Mouse (Mus musculus) liver, embryonic 11.5 days (tissue): ENCODE data around the gene Sugct. TPM values are rescaled to one million over a fixed set of nuclear protein-coding genes. Genes with fewer than 3 reads are reported as not detected.

Experiments
- ATAC-seq: fragments of 200-750 bp; cut with Nextera tagmentation; replicated peaks from 2 replicates; pipeline ENCODE4 v1.8.0; 2017; ENCODE audit warnings: moderate number of reproducible peaks, mild to moderate bottlenecking, moderate TSS enrichment, moderate library complexity; ENCODE audit not compliant: low FRiP score
- DNase-seq: peaks from one replicate; pipeline ENCODE4 v3.0.0-alpha.2; 2017; ENCODE audit warnings: low spot score
- H3K27ac ChIP-seq: fragments of 300-500 bp; sonication (generic); 2 replicates; pipeline ENCODE4 v1.5.1; 2014; ENCODE audit warnings: mild to moderate bottlenecking, low read depth, low read length, control low read depth
- H3K27me3 ChIP-seq: fragments of 300-500 bp; sonication (generic); replicated peaks from 2 replicates; pipeline ENCODE4 v1.6.1; 2014; ENCODE audit warnings: low read length, mixed read lengths; ENCODE audit not compliant: control insufficient read depth, insufficient read depth
- H3K36me3 ChIP-seq: fragments of 300-500 bp; sonication (generic); 2 replicates; pipeline ENCODE4 v1.6.1; 2014; ENCODE audit warnings: mild to moderate bottlenecking, low read length, moderate library complexity, mixed read lengths; ENCODE audit not compliant: control insufficient read depth, insufficient read depth
- H3K4me1 ChIP-seq: fragments of 300-500 bp; sonication (generic); replicated peaks from 2 replicates; pipeline ENCODE4 v1.6.1; 2014; ENCODE audit warnings: low read length, mixed read lengths; ENCODE audit not compliant: control insufficient read depth, insufficient read depth
- H3K4me2 ChIP-seq: fragments of 300-500 bp; sonication (generic); 2 replicates; pipeline ENCODE4 v1.6.1; 2014; ENCODE audit warnings: mild to moderate bottlenecking, control low read depth, moderate library complexity
- H3K4me3 ChIP-seq: fragments of 300-500 bp; sonication (generic); 2 replicates; pipeline ENCODE4 v1.5.1; 2014; ENCODE audit warnings: low read depth, low read length, control low read depth
- H3K9ac ChIP-seq: fragments of 300-500 bp; sonication (generic); 2 replicates; pipeline ENCODE4 v1.6.1; 2014; ENCODE audit warnings: low read depth, low read length, control low read depth
- H3K9me3 ChIP-seq: fragments of 300-500 bp; sonication (generic); 2 replicates; pipeline ENCODE4 v1.6.1; 2016; ENCODE audit warnings: low read length, inconsistent platforms, mixed read lengths; ENCODE audit not compliant: control insufficient read depth
- WGBS: fragments of 180-500 bp; shearing (Covaris S2); extraction: QIAGEN DNeasy Blood & Tissue Kit; methylation state at CpG from one replicate; pipeline ENCODE4 v1.1.7; 2014; 5-methylcytosine and 5-hydroxymethylcytosine counted together
- polyA plus RNA-seq: library from polyadenylated mRNA; unstranded; fragments of >200 nt; fragmentation: Nextera tagmentation; extraction: Ambion mirVana; gene quantifications from 2 replicates; pipeline ENCODE4 v1.2.1, GENCODE M21; 2014

Sugct gene
- polyA plus RNA-seq, 1 experiment from 2014 or later = 2.6 TPM

- H3K9ac ChIP-seq = no peak overlapping the region
- no peaks in the 10 kb centered on the region for H3K27me3 ChIP-seq
- H3K4me1 ChIP-seq = no peaks in the 10 kb centered on the region
- no peak overlapping the region for H3K27ac ChIP-seq
- no peak for DNase-seq
- ATAC-seq = no peak
- WGBS = 86% methylated on average over 3 of the region's 3 CpGs
- H3K4me3 ChIP-seq = no peak overlapping the region
- no peaks in the 10 kb centered on the region for H3K9me3 ChIP-seq
- no peaks in the 10 kb centered on the region for H3K36me3 ChIP-seq
- no peak overlapping the region for H3K4me2 ChIP-seq
Observed at GRCm38 (mm10) chr13:17700090-17700715, 4.8 kb upstream of the Sugct start.

- no peaks in the 10 kb centered on the region for H3K36me3 ChIP-seq
- H3K4me1 ChIP-seq = peaks cover 4% of the 10 kb centered on the region; the same call in 1 of the 2 replicates
- peak overlapping the region; percentile 71 for H3K4me2 ChIP-seq
- peak overlapping the region; percentile 83 for H3K4me3 ChIP-seq
- peak overlapping the region; percentile 92 for H3K27ac ChIP-seq
- peak overlapping the region; percentile 95 for H3K9ac ChIP-seq
- DNase-seq (no peak), ATAC-seq (no peak)
- no peaks in the 10 kb centered on the region for H3K27me3 ChIP-seq
- WGBS = 8% methylated on average over 7 of the region's 7 CpGs
- H3K9me3 ChIP-seq = no peaks in the 10 kb centered on the region
Observed at GRCm38 (mm10) chr13:17695898-17696580, 686 bp upstream of the Sugct start.

GRCm38 (mm10) chr13:17694414-17694813 is 939 bp downstream of the Sugct start:
- H3K9me3 ChIP-seq = no peaks in the 10 kb centered on the region
- no peak for DNase-seq
- H3K4me2 ChIP-seq = peak overlapping the region; percentile 69
- H3K4me1 ChIP-seq = peaks cover 4% of the 10 kb centered on the region; the same call in 1 of the 2 replicates
- peak; percentile 66 for ATAC-seq
- peak overlapping the region; percentile 72 for H3K9ac ChIP-seq
- H3K36me3 ChIP-seq = no peaks in the 10 kb centered on the region
- H3K4me3 ChIP-seq = peak overlapping the region; percentile 66
- H3K27ac ChIP-seq = peak overlapping the region; percentile 74; the same call in 1 of the 2 replicates
- H3K27me3 ChIP-seq = no peaks in the 10 kb centered on the region
- 3% methylated on average over 20 of the region's 25 CpGs for WGBS

DNA sequence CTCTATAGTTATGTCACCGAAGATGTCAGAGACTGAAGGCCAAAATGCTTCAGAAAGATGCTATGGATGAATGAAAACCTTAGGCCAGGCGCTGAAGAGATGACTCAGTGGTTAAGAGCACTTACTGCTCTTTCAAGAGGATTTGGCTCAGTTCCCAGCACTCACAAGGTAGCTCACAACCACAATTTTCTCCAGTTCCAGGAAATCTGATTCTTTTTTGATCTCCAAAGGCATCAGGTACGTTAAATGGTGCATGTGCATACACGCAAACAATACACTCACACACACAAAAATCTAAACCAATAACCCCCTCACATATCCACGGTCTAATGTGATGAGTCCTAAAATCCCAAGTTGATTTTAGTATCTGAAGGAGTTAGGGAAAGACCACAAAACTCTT is 1.5 kb downstream of the Sugct start:
- Histone ChIP-seq H3K36me3 (no peaks in the 10 kb centered on the region), H3K4me3 (peak overlapping the region; percentile 66; the same call in 1 of the 2 replicates), H3K27ac (no peak overlapping the region), H3K4me2 (peak overlapping the region; percentile 69), H3K27me3 (no peaks in the 10 kb centered on the region), H3K4me1 (peaks cover 4% of the 10 kb centered on the region; the same call in 1 of the 2 replicates), H3K9ac (0 out of 2 replicates have a peak overlapping the region, but pooled peaks have one; percentile 14), H3K9me3 (no peaks in the 10 kb centered on the region)
- no peak for ATAC-seq
- no peak for DNase-seq
- WGBS = 65% methylated on average over 5 of the region's 5 CpGs

DNA sequence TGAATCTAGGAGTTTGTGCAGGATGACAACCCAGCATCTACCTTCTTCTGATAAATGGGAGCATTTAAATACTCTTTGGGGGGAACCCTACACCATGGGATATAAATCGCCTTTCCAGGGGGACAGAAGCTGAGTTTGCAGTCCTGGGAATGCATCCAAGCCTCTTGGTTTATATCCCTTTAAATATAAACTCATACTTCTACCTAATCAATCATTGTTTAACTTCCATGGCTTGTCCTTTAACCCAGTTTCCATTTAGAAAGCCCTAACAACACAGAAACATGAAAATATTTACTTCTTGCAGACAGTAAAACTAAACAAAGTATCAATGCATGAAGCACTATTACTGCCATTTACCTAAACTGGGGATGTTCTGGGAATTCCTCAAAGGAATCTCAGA is 3.9 kb downstream of the Sugct start:
- ATAC-seq (no peak), DNase-seq (no peak)
- H3K9ac ChIP-seq = no peak overlapping the region
- no peak overlapping the region for H3K4me2 ChIP-seq
- H3K4me3 ChIP-seq = no peak overlapping the region
- 53% methylated on average over 1 of the region's 1 CpGs for WGBS
- no peaks in the 10 kb centered on the region for H3K27me3 ChIP-seq
- H3K27ac ChIP-seq = no peak overlapping the region
- H3K4me1 ChIP-seq = peaks cover 4% of the 10 kb centered on the region; the same call in 1 of the 2 replicates
- no peaks in the 10 kb centered on the region for H3K36me3 ChIP-seq
- H3K9me3 ChIP-seq = no peaks in the 10 kb centered on the region

DNA sequence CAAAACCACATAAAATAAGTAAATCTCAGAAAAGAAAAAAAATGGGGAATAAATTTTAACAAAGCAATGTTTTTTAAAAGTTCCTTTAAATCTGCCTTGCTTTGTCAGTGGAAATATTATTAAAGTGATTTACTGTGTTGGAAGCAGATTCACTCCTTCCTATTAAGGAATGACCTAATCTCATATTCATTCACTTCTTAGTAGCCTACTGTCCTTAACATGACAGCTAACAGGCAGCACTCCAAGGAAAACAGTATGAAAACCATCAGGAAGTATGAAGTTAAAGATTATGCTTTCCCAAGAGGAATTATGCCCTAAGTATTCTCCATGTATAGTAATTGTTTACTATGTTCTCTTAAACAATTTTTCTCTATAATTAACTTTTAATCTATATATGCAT is 4.7 kb downstream of the Sugct start:
- H3K27ac ChIP-seq = no peak overlapping the region
- H3K36me3 ChIP-seq = no peaks in the 10 kb centered on the region
- H3K4me3 ChIP-seq = no peak overlapping the region
- no peak overlapping the region for H3K4me2 ChIP-seq
- H3K9me3 ChIP-seq = no peaks in the 10 kb centered on the region
- no peak overlapping the region for H3K9ac ChIP-seq
- DNase-seq (no peak), ATAC-seq (no peak)
- H3K4me1 ChIP-seq = peaks cover 4% of the 10 kb centered on the region; the same call in 1 of the 2 replicates
- H3K27me3 ChIP-seq = no peaks in the 10 kb centered on the region

DNA sequence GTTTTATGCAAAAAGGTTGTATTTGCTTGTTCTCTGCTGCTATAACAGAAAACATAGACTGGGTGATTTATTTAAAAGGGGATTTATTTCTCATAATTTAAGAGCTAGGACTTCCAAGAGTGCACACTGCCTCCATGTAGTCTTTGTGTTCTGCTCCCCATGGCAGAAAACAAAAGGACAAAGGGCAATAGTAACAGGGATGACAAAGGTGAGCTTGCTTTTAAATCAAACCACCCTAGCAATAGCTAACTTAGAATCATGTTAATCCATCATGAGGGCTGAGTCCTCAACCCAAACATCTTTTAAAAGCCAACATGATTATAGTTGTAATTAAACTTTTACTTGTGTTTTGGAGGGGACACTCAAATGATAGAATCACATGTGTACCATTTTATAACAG is 5.9 kb downstream of the Sugct start:
- no peak for ATAC-seq
- Histone ChIP-seq H3K27ac (no peak overlapping the region), H3K36me3 (no peaks in the 10 kb centered on the region), H3K4me1 (peaks cover 4% of the 10 kb centered on the region; the same call in 1 of the 2 replicates), H3K4me2 (no peak overlapping the region), H3K4me3 (no peak overlapping the region), H3K27me3 (no peaks in the 10 kb centered on the region), H3K9me3 (no peaks in the 10 kb centered on the region), H3K9ac (no peak overlapping the region)
- DNase-seq = no peak

GRCm38 (mm10) chr13:17671122-17671521 is 24.2 kb downstream of the Sugct start:
- no peak for DNase-seq
- WGBS = 49% methylated on average over 1 of the region's 1 CpGs
- Histone ChIP-seq H3K4me1 (no peaks in the 10 kb centered on the region), H3K4me3 (no peak overlapping the region), H3K4me2 (no peak overlapping the region), H3K9ac (no peak overlapping the region), H3K9me3 (no peaks in the 10 kb centered on the region), H3K36me3 (no peaks in the 10 kb centered on the region), H3K27me3 (no peaks in the 10 kb centered on the region), H3K27ac (no peak overlapping the region)
- ATAC-seq = peak; percentile 76

GRCm38 (mm10) chr13:17667380-17667779 is 28.0 kb downstream of the Sugct start:
- 83% methylated on average over 1 of the region's 1 CpGs for WGBS

More at GRCm38 (mm10) chr13:17667380-17667779, 28.0 kb downstream of the Sugct start:
- Histone ChIP-seq H3K4me1 (no peaks in the 10 kb centered on the region), H3K36me3 (no peaks in the 10 kb centered on the region), H3K9me3 (no peaks in the 10 kb centered on the region), H3K4me2 (no peak overlapping the region), H3K9ac (no peak overlapping the region), H3K4me3 (no peak overlapping the region), H3K27ac (no peak overlapping the region), H3K27me3 (no peaks in the 10 kb centered on the region)
- no peak for DNase-seq
- no peak for ATAC-seq
